Mouse (Mus musculus) large intestine, adult 2 months (tissue): Measurements from ENCODE around the gene C1qtnf3. TPM values are rescaled to one million over a fixed set of nuclear protein-coding genes. Genes with fewer than 3 reads are reported as not detected.
"Not testable (repeated sequence)": the region's sequence is repeated elsewhere in the genome, so short reads cannot be mapped to it uniquely, and the experiment has no call there.

Experiments
- DNase-seq: peaks from one replicate; pipeline ENCODE4 v3.0.0-alpha.2; 2012; ENCODE audit warnings: low read depth, low spot score
- WGBS: fragments of 180-500 bp; shearing (Covaris S2); methylation state at CpG from one replicate; pipeline ENCODE4 v1.1.7; 2018; 5-methylcytosine and 5-hydroxymethylcytosine counted together
- polyA plus RNA-seq: library from polyadenylated mRNA; depleted of rRNA; stranded (reverse); fragments of >200 nt; gene quantifications from 2 replicates; pipeline ENCODE4 v1.2.3, GENCODE M21; 2012

The C1qtnf3 gene
- polyA plus RNA-seq, 1 experiment = 4.1 TPM

DNA sequence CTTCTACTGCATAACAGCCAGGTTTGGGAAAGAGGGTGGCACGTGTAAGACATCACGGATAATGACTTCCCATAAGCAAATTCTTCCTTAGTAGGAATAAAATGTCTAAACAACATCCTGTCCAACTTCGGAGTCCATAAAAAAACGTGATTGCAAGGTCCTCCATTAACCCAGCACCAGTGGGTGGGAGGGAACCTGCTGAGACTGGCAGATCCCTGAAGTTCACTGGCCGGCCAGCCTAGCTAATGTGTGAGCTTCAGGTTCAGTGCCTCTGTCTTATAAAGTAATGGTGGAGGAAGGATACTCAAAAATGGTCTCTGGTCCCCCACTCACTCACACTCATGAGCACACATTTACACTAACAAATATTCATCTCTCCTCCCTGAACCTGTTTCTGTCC, 3.0 kb downstream of the C1qtnf3 start:
- no peak for DNase-seq

GRCm38 (mm10) chr15:10956706-10957105, 4.6 kb downstream of the C1qtnf3 start:
- DNase-seq = no peak
- WGBS = 46% methylated on average over 3 of the region's 3 CpGs

More for the DNA sequence above, 3.0 kb downstream of the C1qtnf3 start:
- 22% methylated on average over 5 of the region's 5 CpGs for WGBS

DNA sequence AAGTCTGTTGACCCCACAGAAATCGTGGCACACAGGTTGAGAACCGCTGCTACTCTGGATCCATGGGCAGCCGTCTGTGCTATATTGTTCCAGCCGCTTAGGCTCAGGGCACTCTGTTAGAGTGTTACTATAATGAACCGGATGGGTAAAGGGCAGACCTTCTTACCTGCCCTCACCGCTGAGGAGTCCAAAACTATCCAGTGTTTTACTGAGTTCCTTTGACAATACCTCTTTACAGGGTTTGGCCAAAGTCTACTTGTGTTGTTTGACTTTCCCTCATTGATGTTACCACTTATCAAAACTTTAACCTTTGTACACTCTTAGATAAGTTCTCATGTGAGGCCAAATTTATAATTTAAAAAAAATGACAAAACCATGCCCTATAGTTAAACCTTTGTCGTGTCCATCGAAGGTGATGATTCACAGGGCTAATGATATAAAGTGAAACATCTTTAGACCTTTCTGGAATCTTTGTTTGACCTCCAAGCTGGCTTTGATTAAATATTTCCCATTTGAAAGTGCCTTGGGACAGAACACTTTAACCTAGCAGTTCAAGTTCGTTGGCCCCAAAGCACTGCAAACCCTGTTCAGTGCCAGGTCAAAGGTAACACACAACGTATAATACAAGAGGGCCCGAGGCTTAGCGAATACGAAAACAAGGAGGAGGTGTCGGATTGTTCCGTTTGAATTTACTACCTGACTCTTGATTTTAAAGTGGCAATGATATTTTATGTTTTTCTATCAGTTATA, 7.3 kb downstream of the C1qtnf3 start:
- 52% methylated on average over 15 of the region's 15 CpGs for WGBS
- DNase-seq = no peak

- no peak for DNase-seq
- 84% methylated on average over 5 of the region's 5 CpGs for WGBS
Observed at GRCm38 (mm10) chr15:10960267-10960666, 8.1 kb downstream of the C1qtnf3 start.

DNA sequence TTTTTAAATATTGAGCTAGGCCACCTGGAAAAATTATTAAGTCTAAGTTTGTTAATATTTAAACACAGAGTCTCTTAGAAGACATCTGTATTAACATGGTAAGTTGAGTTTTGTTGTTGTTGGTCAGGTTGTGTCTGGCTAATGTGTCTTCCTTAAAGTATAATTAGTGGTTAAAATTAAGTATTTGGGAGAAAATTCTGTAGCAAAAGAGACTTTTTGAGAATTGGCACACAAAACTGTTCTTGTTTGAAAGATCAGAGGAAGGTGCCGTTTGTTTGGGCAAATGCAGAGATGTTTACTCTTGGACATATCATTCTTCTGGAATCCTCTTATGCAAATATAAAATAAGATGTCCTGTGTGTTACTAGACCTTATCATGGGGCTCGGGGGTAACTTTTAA, 10.5 kb downstream of the C1qtnf3 start:
- no peak for DNase-seq
- 59% methylated on average over 2 of the region's 2 CpGs for WGBS

GRCm38 (mm10) chr15:10969439-10969838, 17.3 kb downstream of the C1qtnf3 start:
- WGBS = 57% methylated on average over 3 of the region's 3 CpGs
- no peak for DNase-seq

- 69% methylated on average over 5 of the region's 5 CpGs for WGBS
- DNase-seq = no peak
Observed at GRCm38 (mm10) chr15:10970777-10971176, 18.6 kb downstream of the C1qtnf3 start.

DNA sequence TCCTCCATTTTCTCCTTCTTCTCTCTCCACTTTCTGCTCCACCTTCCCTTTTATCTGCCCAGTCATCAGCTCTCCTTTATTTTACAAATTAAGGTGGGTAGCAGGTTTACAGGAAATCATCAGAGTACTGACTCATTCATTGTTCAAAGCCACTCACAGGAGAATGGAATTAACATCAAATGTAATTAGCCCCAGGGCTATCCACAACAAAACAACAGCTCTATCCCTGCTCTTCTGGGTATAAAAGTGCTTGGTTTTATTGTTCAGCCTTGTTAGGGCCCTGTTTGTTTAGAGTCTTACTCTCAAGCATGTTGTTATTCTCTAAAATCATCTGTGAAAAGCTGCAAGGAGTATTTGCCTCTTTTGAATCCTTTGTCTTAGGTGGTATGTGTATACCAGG, 25.0 kb downstream of the C1qtnf3 start:
- no peak for DNase-seq

- 64% methylated on average over 2 of the region's 2 CpGs for WGBS
- DNase-seq = no peak
Observed at GRCm38 (mm10) chr15:10980712-10981111, 28.6 kb downstream of the C1qtnf3 start.

DNA sequence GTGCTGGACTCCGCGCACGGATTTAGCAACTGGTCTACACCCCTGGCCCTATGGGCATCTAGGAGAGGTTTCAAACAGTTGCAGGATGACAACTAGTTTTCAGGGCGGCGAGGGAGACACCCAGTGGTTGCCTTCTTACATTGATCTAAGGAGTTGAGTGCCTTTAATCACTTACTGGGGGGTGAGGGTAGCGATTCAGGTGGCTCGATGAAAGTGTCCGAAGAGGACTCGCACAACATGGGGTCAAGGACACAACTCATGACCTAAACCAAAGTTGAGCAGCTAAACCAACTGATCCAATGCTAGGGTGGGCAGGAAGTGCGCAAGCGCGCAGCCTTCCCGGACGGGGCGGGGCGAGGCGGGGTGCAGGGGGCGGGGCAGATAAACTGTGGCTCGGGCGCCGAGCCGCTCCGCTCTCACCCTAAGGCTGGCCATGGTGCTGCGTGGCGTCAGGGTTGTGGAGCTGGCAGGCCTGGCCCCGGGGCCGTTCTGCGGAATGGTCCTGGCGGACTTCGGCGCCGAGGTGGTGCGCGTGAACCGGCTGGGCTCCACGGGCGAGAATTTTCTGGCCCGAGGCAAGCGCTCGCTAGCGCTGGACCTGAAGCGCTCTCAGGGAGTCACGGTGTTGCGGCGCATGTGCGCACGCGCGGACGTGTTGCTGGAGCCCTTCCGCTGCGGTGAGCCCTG, 29.4 kb downstream of the C1qtnf3 start, which contains the start of gene Amacr:
Gene Amacr (plus strand): TSS at position 380 of the 687 bp plus-strand sequence.
- under 1% methylated on average over 52 of the region's 52 CpGs for WGBS
- DNase-seq = peak; percentile 66

DNA sequence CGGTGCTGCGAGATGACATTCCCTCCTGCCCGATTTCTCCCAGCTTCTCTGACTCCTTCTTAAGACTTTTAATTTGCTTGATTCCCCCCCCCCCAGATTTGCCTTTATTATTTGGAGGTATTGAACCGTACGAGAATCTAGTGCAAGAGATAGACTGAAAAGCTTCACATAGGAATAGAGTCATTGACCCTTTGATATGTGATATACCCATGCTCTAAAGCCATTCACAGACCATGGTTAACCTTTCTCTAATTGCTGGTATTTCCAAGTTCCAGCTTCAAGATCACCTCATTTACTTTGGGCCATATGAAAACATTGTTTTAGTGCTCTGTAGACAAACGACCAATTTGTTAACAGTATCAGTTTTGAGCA, 29.9 kb downstream of the C1qtnf3 start:
- 2% methylated on average over 6 of the region's 6 CpGs for WGBS
- no peak for DNase-seq

DNA sequence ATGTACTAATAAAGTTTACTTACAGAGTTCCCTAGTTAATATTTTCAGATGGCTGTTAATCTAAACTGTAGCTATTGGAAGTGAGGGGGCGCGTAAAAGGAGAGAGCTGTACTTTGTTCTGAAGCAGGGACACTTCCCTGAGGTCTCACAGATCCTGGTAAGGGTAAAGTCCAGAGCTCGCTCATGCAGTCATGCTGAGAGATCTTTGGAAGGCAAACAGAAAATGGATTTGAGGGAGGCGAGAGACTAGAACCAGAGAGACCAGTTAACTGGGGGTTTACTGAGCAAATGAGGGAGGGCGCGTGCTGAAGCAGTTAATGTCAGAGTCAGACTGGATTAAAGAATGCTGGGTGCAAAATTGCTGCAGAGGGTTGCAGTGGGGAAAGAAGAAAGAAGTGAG, 33.6 kb downstream of the C1qtnf3 start:
- WGBS = 37% methylated on average over 6 of the region's 6 CpGs
- DNase-seq = no peak

GRCm38 (mm10) chr15:10986477-10986876, 34.3 kb downstream of the C1qtnf3 start:
- DNase-seq = not testable (repeated sequence)
- WGBS = 90% methylated on average over 2 of the region's 2 CpGs

- 15% methylated on average over 2 of the region's 2 CpGs for WGBS
- DNase-seq = no peak
Observed at GRCm38 (mm10) chr15:10990411-10990810, 38.3 kb downstream of the C1qtnf3 start.

GRCm38 (mm10) chr15:10991566-10991965, 39.4 kb downstream of the C1qtnf3 start:
- no peak for DNase-seq
- WGBS = 100% methylated on average over 1 of the region's 1 CpGs

DNA sequence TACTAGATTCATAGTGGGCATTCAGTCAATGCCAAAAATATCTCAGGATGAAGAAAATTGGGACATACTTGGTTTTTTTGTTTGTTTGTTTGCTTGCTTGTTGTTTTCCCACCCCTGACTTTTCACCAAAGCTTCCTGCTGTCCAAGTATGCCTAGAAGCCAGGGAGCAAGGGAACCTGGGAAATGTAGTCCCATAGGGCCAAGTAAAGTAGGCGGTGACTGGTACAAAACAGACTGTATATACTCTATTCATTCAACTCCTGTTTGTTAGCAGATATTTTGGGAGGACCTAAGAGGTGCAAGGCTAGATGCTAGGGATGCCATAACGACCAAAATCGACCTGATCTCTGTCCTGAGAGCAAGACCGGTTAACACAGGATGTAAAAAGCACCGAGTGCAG, 47.7 kb downstream of the C1qtnf3 start:
- no peak for DNase-seq
- WGBS = 55% methylated on average over 5 of the region's 5 CpGs

GRCm38 (mm10) chr15:11000421-11000820, 48.3 kb downstream of the C1qtnf3 start, which contains the start of gene Slc45a2:
Gene Slc45a2, plus strand, starts transcription at chr15:11000721.
- no peak for DNase-seq
- 67% methylated on average over 7 of the region's 7 CpGs for WGBS

DNA sequence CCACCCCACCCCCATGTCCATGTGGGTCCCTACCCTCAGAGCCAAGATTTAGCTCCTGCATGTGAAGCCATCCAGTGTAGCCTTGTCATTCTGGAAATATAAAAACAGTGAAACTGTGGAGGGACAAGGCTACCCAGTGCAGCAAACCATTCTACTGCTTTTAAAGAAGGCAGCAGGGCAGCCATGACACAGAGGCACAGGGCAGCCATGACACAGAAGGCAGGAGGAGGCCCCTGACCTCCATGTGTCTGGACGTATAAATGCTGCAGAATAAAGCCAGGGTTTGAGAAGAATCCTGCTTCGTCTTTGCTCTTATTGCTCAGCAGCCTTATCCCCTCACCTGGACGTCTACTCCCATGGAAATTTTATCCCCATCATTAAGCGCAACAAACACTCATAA, 51.7 kb downstream of the C1qtnf3 start:
- DNase-seq = no peak
- 85% methylated on average over 4 of the region's 4 CpGs for WGBS

GRCm38 (mm10) chr15:11004646-11005045, 52.5 kb downstream of the C1qtnf3 start:
- 70% methylated on average over 6 of the region's 6 CpGs for WGBS
- no peak for DNase-seq

- WGBS = 16% methylated on average over 5 of the region's 5 CpGs
- no peak for DNase-seq
Observed at GRCm38 (mm10) chr15:11008756-11009155, 56.6 kb downstream of the C1qtnf3 start.

DNA sequence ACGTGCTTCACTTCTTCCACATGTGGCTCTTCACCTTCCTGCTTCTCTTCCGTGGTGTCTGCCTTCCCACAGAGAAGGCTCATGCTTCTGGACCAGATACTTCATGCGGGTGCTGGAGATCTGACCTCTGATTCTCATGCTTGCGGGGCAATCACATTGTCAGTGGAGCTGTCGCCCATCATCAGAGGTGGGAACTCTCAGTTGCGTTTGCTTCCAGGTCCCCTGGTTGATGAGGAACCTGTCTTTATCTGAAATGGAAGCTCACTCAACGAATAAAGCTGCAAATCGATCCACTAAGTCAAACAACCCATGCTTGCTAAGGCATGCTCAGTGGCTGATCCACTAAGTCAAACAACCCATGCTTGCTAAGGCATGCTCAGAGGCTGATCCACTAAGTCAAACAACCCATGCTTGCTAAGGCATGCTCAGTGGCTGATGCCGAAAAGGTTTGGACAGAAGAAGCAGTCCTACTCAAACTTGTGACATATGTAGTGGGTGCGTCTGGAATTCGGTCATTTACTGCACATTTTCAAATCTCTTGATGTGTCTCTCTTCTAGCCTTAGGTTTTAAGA, 58.9 kb downstream of the C1qtnf3 start:
- no peak for DNase-seq
- 71% methylated on average over 11 of the region's 11 CpGs for WGBS
